Mouse (Mus musculus): ENCODE measurements around the gene Bin2. TPM values are rescaled to one million over a fixed set of nuclear protein-coding genes. Genes with fewer than 3 reads are reported as not detected.
A peak's percentile ranks its signal among the peaks of the same experiment; 100 is the strongest.

Bin2 gene
- total and polyA plus RNA-seq, 2 experiments from 2014 or later = 0.42 to 0.68 TPM

GRCm38 (mm10) chr15:100632323-100632722, 37.0 kb downstream of the Bin2 start:
- Histone ChIP-seq H3K27me3 (ENCODE audit: control insufficient read depth, insufficient read depth, low read length) (peaks cover 24% of the 10 kb centered on the region), H3K9ac (replicated peaks; ENCODE audit: low read depth, low read length) (no peak overlapping the region), H3K4me2 (ENCODE audit: low read depth, low read length) (no peak overlapping the region), H3K9me3 (replicated peaks; ENCODE audit: control insufficient read depth, low read length) (no peaks in the 10 kb centered on the region), H3K36me3 (replicated peaks; ENCODE audit: control insufficient read depth, insufficient read depth, low read length) (no peaks in the 10 kb centered on the region), H3K4me1 (ENCODE audit: control insufficient read depth, insufficient read depth) (0 out of 2 replicates have a peak, but pooled peaks cover 2% of the 10 kb centered on the region), H3K27ac (ENCODE audit: low read depth) (no peak overlapping the region), H3K4me3 (ENCODE audit: low read depth, low read length) (no peak overlapping the region)
- no peak for ATAC-seq (ENCODE audit: insufficient read depth, low read depth)
- TF ChIP-seq CTCF (IDR thresholded peaks at IDR 0.05; ENCODE audit: low read depth) (no peak), EP300 (IDR thresholded peaks at IDR 0.05; ENCODE audit: low read depth) (no peak)
- no peak for DNase-seq (ENCODE audit: low spot score)
- WGBS = 69% methylated on average over 5 of the region's 5 CpGs

DNA sequence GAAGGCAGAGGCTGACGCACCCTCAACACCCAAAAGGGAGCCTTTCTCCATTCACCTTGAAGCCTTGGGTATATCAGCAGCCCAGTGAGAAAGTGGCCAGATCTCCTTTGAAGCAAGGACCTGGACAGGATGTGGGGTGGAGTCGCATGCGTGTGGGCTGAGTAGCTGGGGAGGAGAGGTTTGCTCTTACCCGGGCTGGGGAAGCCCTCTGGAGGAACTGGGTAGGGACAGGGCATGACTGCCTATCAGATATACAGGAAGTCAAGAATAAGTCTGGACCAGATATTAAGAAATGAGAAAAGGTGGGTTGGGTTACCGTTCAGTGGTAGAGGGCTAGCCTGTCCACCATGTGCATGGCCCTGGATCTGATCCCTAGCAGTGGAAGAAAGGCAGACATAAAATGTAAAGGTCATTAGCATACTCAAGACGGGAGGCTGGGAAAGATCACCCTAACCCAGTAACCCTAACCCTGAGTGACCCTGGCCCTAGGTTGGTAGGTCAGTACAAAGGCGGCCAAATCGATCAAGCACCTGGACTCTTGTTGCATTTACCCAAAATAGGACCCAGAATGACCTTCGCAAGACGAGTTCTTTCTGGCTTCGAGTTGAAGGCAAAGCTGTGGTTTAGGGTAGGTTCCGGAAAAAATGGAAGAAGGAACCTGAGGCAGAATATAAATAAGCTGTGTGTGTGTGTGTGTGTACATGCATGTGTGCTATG, 37.7 kb downstream of the Bin2 start:
- Histone ChIP-seq H3K9ac (replicated peaks; ENCODE audit: low read depth, low read length) (no peak overlapping the region), H3K36me3 (replicated peaks; ENCODE audit: control insufficient read depth, insufficient read depth, low read length) (no peaks in the 10 kb centered on the region), H3K27me3 (ENCODE audit: control insufficient read depth, insufficient read depth, low read length) (peaks cover 18% of the 10 kb centered on the region), H3K9me3 (replicated peaks; ENCODE audit: control insufficient read depth, low read length) (no peaks in the 10 kb centered on the region), H3K4me3 (ENCODE audit: low read depth, low read length) (no peak overlapping the region), H3K4me2 (ENCODE audit: low read depth, low read length) (no peak overlapping the region), H3K4me1 (ENCODE audit: control insufficient read depth, insufficient read depth) (0 out of 2 replicates have a peak, but pooled peaks cover 2% of the 10 kb centered on the region), H3K27ac (ENCODE audit: low read depth) (no peak overlapping the region)
- TF ChIP-seq CTCF (IDR thresholded peaks at IDR 0.05; ENCODE audit: low read depth) (no peak), EP300 (IDR thresholded peaks at IDR 0.05; ENCODE audit: low read depth) (no peak)
- ATAC-seq (ENCODE audit: insufficient read depth, low read depth) = no peak
- WGBS = 74% methylated on average over 12 of the region's 12 CpGs
- DNase-seq (ENCODE audit: low spot score) = no peak

DNA sequence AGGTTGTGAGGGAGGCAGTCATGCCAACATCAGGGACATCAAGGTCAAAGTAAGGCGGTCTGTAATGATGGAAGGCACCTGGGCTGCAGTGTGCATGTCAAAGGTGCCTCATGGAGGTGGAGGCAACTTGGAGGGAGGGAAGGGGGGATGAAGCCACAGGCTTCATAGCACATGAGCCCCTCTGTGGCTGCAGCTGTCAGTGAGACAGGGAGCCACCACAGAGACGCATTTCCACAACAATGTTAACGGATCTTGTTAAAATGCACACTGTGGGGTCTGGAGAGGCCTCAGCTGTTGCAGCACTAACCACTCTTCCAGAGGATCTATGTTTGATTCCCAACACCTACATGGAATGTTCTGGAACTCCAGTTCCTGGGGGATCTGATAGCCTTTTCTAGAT, 39.2 kb downstream of the Bin2 start:
- Histone ChIP-seq H3K9me3 (replicated peaks; ENCODE audit: control insufficient read depth, low read length) (no peaks in the 10 kb centered on the region), H3K4me2 (ENCODE audit: low read depth, low read length) (no peak overlapping the region), H3K9ac (replicated peaks; ENCODE audit: low read depth, low read length) (no peak overlapping the region), H3K27me3 (ENCODE audit: control insufficient read depth, insufficient read depth, low read length) (peaks cover 4% of the 10 kb centered on the region; the same call in 1 of the 2 replicates), H3K4me1 (ENCODE audit: control insufficient read depth, insufficient read depth) (no peaks in the 10 kb centered on the region), H3K4me3 (ENCODE audit: low read depth, low read length) (no peak overlapping the region), H3K36me3 (replicated peaks; ENCODE audit: control insufficient read depth, insufficient read depth, low read length) (no peaks in the 10 kb centered on the region), H3K27ac (ENCODE audit: low read depth) (no peak overlapping the region)
- DNase-seq (ENCODE audit: low spot score) (no peak), ATAC-seq (ENCODE audit: insufficient read depth, low read depth) (no peak)
- TF ChIP-seq EP300 (IDR thresholded peaks at IDR 0.05; ENCODE audit: low read depth) = no peak
- no peak for TF ChIP-seq CTCF (IDR thresholded peaks at IDR 0.05; ENCODE audit: low read depth)
- WGBS = 65% methylated on average over 3 of the region's 3 CpGs

- ATAC-seq (ENCODE audit: insufficient read depth, low read depth) (peak; percentile 53; the same call in 1 of the 2 replicates), DNase-seq (ENCODE audit: low spot score) (peak; percentile 59)
- H3K27ac ChIP-seq (ENCODE audit: low read depth) = peak overlapping the region; percentile 49; the same call in 1 of the 2 replicates
- no peaks in the 10 kb centered on the region for H3K9me3 ChIP-seq (replicated peaks; ENCODE audit: control insufficient read depth, low read length)
- WGBS = 48% methylated on average over 7 of the region's 7 CpGs
- no peak overlapping the region for H3K4me2 ChIP-seq (ENCODE audit: low read depth, low read length)
- no peaks in the 10 kb centered on the region for H3K27me3 ChIP-seq (ENCODE audit: control insufficient read depth, insufficient read depth, low read length)
- H3K9ac ChIP-seq (replicated peaks; ENCODE audit: low read depth, low read length) = no peak overlapping the region
- TF ChIP-seq CTCF (IDR thresholded peaks at IDR 0.05; ENCODE audit: low read depth) (no peak), EP300 (IDR thresholded peaks at IDR 0.05; ENCODE audit: low read depth) (no peak)
- H3K4me1 ChIP-seq (ENCODE audit: control insufficient read depth, insufficient read depth) = no peaks in the 10 kb centered on the region
- no peak overlapping the region for H3K4me3 ChIP-seq (ENCODE audit: low read depth, low read length)
- H3K36me3 ChIP-seq (replicated peaks; ENCODE audit: control insufficient read depth, insufficient read depth, low read length) = no peaks in the 10 kb centered on the region
Observed at GRCm38 (mm10) chr15:100628797-100629196, 40.6 kb downstream of the Bin2 start.

DNA sequence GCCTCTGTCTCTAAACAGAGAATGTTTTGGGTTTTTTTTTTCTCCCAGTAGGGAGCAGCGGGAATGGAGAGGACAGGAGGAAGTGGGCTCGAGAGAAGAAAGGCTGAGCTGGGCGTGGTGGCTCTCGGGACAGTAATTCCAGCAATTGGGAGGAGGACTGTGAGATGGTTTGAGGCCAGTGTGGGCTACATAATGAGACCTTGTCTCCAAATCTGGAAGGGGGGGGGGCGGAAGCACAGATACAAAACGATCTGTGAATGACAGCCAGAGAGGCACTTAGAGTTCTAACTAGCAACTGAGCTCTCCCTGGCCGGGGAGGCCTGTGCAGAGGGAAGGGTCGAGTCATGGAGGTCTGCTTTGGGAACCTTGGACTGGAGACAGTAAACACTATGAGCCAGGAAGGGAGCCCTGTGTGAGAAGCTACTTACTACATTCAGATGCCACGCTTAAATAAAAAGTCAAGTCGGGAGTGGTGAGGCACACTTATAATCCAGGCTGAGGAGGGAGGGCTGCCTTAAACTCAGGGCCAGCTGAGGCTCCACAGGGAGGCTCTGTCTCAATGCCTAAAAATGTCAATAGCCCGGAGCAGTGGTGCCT, 41.5 kb downstream of the Bin2 start:
- Histone ChIP-seq H3K36me3 (replicated peaks; ENCODE audit: control insufficient read depth, insufficient read depth, low read length) (no peaks in the 10 kb centered on the region), H3K9ac (replicated peaks; ENCODE audit: low read depth, low read length) (no peak overlapping the region), H3K4me1 (ENCODE audit: control insufficient read depth, insufficient read depth) (no peaks in the 10 kb centered on the region), H3K27ac (ENCODE audit: low read depth) (peak overlapping the region; percentile 46), H3K4me2 (ENCODE audit: low read depth, low read length) (no peak overlapping the region), H3K27me3 (ENCODE audit: control insufficient read depth, insufficient read depth, low read length) (no peaks in the 10 kb centered on the region), H3K9me3 (replicated peaks; ENCODE audit: control insufficient read depth, low read length) (no peaks in the 10 kb centered on the region), H3K4me3 (ENCODE audit: low read depth, low read length) (no peak overlapping the region)
- no peak for ATAC-seq (ENCODE audit: insufficient read depth, low read depth)
- WGBS = 18% methylated on average over 11 of the region's 11 CpGs
- TF ChIP-seq EP300 (IDR thresholded peaks at IDR 0.05; ENCODE audit: low read depth) (no peak), CTCF (IDR thresholded peaks at IDR 0.05; ENCODE audit: low read depth) (no peak)
- no peak for DNase-seq (ENCODE audit: low spot score)
